Mouse (Mus musculus) layer of hippocampus, adult 9-11 months (tissue): ENCODE data around the gene Fkrp.
A peak's percentile ranks its signal among the peaks of the same experiment; 100 is the strongest.

Experiments used
- DNase-seq: peaks from one replicate; pipeline ENCODE4 v3.0.0; 2022

Fkrp gene

DNA sequence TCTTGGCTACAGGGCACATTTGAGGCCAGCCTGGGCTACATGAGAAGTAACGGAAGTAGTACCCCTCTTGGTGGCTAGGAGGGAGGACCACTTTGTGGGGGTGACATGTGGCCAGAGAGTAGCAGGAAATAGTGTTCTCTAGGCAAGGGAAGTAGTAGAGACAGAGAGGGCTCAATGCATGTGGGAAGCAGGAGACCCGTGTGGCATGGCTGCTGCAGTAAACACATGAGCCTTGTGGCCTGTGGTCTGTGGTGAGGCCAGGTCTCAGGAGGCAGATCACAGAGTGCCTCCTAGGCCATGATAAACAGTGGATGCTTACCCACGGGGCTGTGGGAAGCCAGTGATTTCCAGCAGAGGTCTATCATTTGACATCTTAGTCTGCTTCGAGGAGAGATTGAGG, 10.7 kb upstream of the Fkrp start:
- no peak for DNase-seq

DNA sequence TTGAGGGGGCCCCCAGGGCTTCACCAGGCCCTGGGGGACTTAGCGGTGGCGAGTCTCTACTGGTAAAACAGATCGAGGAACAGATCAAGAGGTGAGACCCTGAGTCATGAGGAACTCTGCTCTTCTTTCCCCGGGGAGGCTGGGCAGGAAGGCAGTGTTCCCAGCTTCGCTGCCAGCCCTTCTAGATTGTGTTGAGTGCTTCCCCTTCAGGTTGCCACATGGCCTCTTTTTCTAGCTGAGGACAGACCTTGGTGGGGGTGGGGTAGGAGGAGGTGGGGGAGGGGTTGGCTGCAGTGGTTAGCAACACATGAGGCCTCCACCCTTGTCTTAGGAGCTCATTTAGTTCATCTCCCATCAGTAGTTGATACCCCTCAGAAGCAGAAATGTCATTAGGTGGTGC, 10.0 kb upstream of the Fkrp start:
- DNase-seq: no peak

DNA sequence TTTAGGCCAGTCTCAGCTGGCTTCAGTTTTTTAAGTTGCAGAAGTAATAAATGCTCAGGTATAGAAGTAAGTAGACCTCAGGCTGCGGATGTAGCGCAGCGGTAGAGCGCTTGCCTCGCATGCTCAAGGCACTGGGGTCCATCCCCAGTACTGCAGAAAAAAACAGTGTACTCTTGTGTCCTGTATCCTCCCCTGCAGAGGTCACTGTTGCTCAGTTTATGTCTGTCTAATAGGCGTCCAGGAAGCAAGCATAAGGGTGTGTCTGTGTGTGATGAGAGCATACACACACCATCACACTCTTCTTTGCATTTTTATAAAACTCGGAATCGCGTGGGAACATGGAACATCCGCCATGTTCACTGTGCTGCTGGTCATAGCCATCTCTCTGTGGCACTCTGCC, 9.3 kb upstream of the Fkrp start:
- no peak for DNase-seq

DNA sequence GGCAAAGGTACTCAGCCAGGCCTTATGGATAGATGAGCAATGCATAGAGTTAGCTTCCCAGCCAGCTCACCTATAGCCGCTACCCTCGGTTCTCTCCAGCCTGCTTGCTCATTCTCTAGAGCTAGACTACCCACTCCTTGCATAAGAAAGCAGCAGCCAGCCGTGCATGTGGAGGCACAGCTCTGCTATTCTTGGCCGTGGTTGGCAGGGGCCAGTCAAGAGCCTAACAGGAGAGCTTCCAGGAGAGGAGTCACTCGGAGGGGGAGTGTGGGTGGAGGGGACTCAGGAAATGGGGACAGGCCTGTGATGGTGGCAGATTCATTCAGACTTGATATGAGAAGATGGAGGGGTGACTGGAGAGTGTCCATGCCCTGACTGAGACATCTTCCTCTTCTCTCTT, 7.2 kb upstream of the Fkrp start:
- peak; percentile 83 for DNase-seq

DNA sequence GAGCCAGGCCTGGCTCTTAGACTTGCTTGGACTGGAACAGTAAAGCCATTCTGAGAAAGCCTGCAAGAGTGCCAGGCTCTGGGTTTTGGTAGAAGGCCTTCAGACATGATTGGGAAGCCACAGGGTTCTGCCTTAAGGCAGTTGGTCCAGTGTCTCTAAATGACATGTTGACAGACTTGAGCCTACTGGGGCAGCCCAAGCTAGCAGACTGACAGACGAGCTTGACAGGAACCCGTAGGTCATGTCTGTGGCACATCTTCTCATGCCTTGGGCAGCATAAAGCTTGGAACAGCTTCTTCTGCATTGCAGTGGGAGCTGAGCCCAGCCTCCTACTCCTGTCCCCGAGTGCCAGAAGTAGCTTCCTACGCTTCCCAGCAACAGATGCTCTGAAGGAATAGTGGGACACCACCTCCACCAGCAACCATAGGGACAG, 5.2 kb upstream of the Fkrp start:
- peak; percentile 91 for DNase-seq

DNA sequence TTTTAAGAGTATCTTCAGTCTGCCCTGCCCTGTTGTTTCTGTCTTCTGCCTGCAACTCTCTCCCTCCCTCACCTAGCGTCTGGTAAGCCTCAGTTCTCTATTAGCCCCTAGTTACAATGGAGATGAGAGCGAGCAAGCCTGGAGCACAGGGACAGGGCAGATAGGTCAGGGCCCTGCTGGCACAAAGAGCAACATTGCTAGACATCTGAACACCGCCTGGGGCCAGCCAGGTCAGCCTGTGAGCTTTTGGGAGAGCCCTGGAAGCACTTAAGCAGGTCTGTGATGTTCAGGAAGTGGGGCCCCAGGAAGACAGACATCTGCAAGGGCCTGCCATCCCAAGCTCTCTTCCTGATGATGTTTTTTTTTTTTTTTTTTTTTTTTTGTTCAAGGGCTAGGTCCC, 4.6 kb upstream of the Fkrp start:
- DNase-seq: no peak

DNA sequence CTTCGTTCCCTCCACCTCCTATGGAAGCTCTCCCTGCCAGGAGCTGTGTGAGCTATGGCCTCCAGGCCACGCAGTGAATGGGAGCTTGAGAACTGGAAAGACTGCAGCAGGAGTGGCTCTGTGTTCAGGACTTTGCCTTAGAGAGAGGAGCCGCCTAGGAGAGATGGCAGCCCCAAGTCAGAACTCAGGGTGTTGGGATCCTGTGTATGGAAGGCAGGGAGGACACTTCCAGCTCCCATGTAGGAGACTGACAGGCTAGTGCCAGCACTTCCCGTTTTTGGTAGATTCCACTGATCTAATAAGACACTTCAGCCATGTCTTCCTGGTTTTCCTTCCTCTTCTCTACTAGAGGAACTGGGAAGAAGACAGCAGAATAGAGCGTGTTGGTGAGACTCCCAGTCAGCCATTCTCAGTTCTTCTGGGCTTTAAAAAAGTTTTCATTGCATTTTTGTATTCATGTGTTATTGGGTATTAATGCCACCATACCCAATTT, 3.8 kb upstream of the Fkrp start:
- DNase-seq: no peak

DNA sequence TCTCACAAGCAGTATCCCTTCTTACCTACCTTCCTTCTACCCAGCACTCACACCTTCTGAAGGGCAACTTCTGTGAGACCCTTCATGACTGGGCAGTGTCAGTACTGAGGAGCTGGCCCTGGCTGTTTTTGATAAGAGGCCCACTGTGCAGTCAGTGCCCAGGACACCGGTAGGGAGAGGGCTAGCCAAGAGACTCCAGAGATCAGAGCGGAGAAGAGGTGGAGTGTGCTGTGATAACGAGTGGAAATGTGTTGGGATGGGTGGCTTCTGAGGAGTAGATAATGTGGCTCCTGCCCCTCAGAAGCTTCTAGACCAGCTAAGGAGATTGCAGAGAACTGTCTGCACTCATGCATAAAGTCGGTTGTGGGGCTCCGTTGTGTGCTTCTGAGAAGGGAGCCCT, 3.3 kb upstream of the Fkrp start:
- DNase-seq: no peak

DNA sequence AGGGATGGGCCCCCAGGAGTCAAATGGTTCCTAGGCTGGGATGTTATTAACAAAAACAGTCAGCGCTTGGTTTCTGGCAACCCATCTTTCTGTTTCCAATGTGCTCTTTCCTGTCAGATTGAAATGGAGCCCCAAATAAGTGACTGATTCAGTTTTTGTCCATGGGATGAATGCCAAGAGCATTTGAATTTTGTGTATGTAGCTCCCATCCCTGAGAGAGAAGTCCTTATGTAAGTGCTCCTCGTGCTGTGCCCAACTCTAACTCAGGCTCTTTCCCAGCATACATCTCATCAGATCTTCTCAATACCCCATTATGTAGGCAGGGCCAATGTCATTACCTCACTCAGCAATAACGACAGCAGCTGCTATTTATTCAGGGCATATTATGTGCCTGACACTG, 1.2 kb upstream of the Fkrp start:
- DNase-seq: peak; percentile 87

DNA sequence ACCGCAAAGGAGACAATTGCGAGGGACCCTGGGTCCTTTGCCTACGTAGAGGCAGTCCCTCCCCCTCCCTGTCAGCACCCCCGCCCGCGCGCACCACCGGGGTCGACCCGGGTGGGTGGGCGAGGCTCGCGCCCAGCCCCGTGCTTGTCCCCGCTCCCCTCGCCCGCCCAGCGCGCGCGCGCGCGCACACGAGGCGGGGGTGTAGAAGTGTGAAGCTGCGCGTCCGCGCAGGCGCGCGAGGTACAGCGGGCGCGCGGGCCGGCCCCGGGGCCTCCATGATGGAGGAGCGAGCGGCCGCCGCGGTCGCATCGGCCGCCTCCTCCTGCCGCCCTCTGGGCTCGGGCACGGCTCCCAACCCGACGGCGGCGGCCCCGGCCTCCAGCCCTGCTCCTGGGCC, 456 bp downstream of the Fkrp start:
- peak; percentile 86 for DNase-seq

DNA sequence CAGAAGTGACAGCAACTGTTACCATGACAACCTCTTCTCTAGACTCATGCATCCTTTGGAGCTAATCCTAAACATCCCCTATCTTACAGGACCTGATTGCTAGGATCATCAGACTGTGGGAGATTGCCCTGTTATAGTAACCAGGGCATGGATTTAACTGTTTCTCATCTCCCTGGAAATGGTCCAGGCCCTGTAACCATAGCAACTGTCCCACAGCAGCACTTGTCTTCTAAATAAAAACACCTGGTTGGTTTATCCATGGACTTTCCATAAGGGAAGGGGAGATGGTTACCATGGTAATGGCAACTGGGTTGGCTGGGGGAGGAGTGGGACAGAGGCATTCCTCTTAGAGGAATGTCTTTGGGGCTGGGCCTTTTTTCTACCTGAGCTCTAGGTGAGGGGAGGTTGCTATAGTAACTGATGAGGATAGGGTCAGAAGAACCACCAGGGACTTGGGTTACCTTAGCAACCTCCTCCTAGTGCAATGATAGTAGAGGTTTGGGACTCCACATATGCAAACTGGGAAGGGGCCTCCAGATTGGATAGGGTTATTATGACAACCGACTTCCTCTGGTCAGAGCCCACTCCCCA, 1.1 kb downstream of the Fkrp start, which contains the start of gene Strn4:
Gene Strn4 (plus strand): TSS at position 539 of the 591 bp plus-strand sequence.
- no peak for DNase-seq

DNA sequence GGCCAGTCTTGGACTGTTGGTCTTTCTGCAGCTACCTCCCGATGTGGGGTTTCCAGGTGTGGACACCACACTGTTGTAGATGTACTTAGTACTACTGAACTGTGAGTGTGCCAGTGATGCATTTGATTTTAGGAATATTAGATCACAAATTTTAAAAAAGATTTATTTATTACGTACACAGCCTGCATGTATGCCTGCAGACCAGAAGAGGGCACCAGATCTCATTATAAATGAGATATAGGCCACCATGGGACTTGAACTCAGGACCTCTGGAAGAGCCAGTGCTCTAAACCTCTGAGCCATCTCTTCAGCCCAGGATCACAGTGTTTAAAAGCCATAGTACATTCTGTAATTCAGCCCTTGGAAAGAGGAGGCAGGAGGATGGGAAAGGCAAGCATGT, 4.0 kb downstream of the Fkrp start:
- DNase-seq: no peak

DNA sequence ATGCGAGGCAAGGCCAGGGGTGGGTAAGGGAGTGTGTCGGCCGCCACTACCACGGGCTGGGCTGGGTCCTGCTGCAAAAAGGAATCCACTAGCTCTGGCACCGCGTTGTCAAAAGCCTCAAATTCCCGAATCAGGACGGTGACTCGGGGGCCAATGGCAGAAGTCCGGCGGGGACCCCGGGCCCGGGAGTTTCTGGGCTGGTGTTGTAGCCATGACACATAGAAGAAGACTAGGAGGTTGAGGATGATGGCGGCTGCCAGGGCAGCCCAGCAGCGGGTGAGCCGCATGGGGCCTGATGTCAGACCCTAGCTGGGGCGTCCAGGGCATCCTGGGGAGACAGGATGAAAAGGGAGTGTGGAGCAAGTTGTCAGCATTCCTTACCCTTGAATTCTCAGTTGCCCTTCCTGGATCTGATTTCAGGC, 4.9 kb downstream of the Fkrp start:
- DNase-seq: no peak

DNA sequence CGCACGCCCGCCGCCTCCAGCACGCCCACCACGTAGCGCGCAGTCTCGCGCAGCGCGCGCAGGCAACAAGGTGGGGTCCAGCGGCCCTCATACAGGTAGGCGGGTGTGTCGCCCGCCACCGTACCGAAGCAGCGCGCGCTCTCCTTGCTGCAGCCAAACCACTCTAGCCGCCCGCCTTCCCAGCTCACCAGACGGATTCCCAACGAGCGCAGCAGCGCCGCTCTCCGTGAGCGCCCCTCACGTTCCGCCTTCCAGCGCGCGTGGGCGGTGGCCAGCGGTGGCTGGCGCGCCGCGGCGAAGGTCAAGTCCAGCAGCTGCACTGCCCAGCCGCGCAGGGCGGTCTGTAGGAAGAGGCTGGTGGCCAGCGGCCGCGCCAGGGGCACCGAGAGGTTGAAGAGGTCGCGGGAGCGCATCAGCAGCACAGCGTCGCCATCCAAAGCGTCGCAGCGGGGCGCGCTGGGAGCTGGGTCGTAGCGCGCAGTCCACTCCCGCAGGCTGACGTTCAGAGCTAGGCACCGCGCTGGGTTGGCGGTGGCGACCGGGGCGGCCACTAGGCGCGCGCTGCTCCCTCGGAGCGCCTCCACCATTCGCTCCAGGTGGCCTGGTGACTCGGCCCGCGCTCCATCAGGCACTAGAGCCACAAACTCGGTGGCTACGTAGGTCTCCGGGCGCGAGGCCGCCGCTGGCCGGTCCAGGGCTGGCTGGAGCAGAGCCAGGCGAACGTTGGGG, 5.4 kb downstream of the Fkrp start:
- peak; percentile 48 for DNase-seq

DNA sequence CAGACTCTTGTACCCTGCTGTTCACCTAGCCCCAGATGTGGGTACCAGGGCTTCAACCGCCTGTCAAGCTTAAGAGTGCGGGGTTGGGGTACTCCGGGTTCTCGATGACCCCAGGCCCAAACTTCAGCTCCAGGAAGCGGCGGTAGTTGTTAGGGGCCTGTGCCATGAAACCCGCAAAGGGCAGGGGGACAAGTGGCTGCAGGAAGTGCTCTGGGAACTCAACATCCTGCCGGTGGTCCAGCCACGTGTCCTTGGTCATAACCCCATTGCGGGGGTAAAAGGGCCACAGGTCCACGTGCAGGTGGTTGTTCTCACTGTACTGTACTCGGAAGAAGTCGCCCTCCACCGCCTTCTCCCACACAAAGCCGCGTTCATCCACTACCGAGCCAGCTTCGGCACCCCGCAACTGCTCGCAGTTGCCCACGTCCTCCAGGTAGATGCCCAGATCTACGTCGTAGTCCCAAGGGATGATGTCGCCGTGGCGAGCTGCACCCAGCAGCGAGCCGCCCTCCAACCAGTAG, 6.1 kb downstream of the Fkrp start:
- no peak for DNase-seq

DNA sequence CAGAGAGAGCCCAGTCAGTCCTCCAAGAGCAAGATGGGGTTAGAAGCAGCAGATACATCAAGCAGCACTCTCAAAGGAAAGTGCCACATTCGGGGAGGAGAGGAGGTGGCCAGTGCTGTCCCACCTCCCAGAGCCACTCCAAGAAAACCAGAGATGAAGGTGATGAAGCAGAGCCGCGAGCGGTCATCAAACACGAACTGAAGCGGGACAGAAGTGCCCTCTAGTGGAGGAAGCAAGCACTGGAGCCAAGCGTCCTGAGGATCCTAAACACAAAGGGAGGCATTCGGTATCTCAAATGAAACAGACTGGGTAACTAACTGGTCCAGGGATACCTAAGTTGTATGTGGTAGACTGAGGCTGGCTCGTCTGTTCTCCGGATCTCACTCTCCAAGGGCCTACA, 6.8 kb downstream of the Fkrp start:
- DNase-seq: peak; percentile 71

DNA sequence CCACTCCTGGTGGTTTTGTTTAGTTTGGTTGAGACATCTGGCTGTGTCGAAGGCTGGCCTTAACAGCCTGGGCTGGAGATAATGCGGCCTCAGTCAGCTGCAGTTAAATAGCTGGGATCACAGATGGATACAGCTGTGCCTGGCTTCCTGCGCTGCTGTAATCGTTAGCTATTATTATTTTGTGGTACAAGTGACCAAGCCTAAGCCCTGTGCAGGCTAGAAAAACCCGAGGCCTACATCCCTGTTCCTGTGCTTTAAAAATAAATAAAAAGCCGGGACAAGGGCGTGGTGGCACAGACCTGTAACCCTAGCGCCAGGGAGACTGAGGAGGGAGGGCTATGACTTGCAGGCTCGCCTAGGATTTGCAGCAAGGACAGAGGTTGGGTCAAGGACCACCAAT, 7.9 kb downstream of the Fkrp start:
- no peak for DNase-seq

DNA sequence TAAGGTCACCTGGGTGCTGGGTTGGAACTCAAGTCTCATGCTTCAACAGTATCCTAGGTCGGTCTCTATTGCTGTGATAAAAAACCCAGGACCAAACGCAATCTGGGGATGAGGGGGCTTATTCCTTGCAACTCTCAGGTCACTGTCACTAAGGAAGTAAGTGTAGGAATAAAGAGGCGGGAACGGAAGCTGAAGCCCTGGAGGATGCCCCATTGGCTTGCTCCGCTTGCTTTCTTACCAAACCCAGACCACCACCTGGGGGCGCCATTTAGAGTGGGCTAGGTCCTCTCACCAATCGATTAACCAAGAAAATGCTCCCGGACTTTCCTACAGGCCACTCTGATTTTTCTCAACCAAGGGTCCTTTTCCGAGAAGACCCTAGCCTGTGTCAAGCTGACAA, 8.6 kb downstream of the Fkrp start:
- DNase-seq: no peak

DNA sequence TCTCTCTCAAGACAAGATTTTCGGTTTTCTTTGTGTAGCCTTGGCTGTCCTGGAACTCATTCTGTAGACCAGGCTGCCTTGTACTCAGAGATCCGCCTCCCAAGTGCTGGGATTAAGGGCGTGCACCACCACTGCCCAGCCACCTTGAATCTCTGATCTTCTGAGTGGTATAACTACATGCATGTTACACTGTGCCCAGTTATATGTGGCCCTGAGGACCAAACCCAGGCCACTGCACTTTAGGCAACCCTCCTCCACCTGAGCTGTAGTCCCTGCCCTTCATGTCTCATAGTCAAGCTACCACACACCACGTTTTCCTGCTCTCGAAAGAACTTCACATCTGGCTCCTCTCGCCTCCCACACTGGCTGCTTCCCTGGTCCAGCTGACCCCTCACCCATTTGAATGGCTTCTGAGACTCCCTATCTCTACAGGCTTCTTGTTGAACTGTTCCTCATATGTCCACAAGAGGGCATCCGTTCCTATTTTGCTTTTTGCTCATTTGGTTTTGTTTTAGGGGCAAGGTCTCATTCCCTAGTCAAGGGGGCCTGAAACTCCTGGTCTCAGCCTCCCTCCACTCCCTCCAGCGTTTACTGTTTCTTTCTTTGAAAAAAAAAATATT, 12.0 kb downstream of the Fkrp start:
- DNase-seq: no peak

DNA sequence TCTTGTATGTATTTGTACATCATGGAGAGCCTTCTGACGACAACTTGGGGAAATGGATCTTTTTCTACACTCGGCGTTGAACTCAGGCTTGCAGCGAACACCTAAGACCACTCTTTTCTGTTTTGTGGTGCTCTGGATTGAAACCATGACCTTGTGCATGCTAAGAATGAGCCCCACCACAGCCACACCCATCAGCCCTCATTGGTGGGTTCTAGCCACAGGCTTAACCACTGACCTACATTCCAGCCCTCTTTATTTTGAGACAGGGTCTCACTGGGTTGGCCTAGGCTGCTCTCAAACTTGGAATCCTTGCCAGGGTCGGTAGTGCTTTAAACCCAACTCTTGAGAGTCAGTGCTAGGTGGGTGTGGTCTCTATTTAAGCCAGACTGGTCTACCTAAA, 21.6 kb downstream of the Fkrp start:
- no peak for DNase-seq

DNA sequence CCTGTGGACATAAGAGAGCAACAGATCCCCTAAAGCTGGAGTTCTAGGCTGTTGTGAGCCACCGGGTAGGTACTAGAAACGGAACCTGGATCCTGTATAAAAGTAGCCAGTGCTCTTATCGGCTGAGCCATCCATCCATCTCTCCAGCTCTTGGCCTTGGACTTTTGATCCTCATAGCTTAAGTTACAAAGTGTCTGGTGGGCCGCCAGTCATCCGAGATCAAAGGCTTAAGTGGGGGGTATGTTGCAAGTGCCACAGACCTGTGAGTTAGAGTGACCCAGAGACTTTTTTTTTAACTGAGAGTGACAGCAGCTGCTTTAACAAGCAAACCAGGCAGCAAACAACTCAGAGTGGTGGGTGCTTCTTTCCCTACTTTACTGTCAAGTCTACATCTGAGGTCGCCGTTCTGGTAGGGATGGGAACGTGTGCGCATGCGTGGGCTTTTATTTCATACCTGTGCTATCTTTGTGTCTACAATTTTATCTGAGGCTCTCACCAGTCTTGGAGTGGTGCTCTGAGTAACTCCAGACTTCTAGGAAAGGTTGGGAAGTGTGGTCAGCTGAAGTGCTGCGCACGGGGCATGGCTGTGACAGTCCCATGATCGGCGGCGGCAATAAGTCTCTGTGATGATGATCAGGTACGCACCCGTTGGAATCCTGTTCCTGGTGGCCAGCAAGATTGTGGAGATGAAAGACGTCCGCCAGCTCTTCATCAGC, 23.4 kb downstream of the Fkrp start:
- DNase-seq: no peak

DNA sequence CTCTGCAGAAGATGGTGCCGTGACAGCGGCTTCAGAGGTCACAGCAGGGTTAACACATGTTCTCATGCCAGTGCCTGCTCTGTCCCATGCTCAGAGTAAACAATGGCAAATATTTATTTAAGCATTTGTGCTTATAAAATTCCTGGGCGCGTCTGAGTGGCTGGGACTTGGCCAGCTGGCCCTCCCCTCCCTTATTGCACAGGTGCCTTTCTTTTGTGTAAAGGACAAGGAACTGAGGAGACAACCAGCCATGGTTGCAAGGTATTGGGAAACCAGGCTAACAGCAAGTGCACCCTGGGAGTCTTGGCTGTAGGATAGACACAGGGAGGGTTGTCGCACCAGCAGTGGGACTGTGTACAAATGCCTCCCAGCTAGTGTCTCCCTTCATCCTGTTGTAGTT, 24.2 kb downstream of the Fkrp start:
- DNase-seq: no peak

DNA sequence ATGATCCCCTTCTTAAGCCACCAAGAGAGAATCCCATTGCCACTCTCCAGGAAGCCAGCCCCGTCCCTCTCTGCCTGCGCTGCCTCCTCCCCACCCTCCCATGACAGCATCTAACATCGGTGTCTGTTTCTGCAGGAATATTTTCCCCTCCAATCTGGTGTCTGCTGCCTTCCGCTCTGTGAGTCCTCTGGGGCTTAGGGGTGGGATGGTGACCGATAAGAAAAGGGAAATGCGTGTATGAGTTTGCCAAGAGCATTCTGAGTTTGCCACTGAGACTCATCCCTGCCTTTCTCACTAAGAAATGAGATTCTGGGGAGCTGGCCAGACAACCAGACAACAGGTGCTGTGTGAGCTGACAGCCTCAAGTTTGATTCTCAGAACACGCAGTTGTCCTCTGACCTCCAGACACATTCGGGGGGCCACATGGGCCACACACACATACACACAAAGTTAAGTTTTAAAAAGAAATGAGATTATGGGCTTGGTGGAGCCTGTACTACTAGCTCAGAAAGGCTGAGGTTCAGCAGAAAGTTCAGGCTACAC, 30.9 kb downstream of the Fkrp start:
- DNase-seq: no peak
